Mouse (Mus musculus): Measurements from ENCODE around the gene Ice1. TPM values are rescaled to one million over a fixed set of nuclear protein-coding genes. Genes with fewer than 3 reads are reported as not detected.

Gene Ice1
- polyA plus RNA-seq, 1 experiment, result 15.4 TPM

DNA sequence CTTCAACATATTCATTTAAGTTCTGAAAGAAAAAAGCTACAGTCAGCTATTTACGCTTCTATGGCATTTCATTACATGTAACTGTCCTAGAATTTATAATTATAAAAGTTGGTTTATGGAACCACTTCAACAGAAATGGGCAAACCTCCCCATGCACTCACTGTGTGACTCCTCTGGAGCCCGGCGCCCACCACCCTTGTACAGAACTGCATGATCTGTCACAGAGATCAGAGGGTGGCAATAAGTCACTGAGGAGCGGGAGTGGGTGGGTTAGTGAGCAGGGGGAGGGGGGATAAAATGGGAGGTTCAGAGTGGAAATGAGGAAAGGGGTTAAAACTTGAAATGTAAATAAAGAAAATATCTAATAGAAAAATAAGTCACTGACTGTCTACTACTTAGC, 13.0 kb downstream of the Ice1 start:
- Histone ChIP-seq H3K36me3 (ENCODE audit: control insufficient read depth, insufficient read depth, low read length) (no peaks in the 10 kb centered on the region; the same call in 1 of the 2 replicates), H3K4me3 (ENCODE audit: insufficient read depth, low read depth, low read length) (no peak overlapping the region), H3K27ac (ENCODE audit: insufficient read depth, low read depth, low read length) (no peak overlapping the region), H3K4me1 (ENCODE audit: control insufficient read depth, insufficient read depth, low read length) (peaks cover 10% of the 10 kb centered on the region), H3K27me3 (replicated peaks; ENCODE audit: control insufficient read depth, insufficient read depth, low read length) (no peaks in the 10 kb centered on the region)
- 88% methylated on average over 4 of the region's 4 CpGs for WGBS
- no peak for DNase-seq
- TF ChIP-seq POLR2A (IDR thresholded peaks at IDR 0.05; ENCODE audit: low read depth, low read length), result no peak
- TF ChIP-seq CTCF (conservative IDR thresholded peaks at IDR 0.05; ENCODE audit: insufficient read depth, insufficient read length, low read depth, low read length), result no peak

DNA sequence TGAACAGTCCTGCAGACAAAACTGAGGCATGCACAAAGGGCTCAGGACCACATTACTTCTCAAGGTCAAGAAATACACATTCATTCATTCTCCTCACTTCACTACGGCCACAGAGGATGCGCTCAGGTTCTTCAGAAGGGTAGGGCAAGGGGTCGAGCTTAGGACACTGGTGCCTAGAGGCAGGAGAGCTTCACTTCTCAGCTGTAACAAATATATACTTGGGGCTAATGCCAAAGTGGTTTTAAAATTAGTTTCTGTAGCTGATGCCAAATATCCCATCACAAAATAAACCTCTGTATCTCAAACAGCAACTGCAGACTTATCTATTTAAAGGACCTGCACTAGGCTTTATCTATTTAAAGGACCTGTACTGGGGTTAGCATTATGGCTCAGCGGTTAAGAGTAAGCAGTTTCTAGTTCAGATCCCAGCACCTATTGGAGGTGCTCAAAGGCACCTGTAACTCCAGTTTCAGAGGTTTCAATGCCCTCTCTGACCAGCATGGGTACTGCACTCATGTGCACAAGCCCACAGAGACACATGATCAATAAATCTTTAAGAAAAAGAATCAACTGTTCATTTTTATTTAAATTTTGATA, 14.9 kb downstream of the Ice1 start:
- 93% methylated on average over 4 of the region's 4 CpGs for WGBS

DNA sequence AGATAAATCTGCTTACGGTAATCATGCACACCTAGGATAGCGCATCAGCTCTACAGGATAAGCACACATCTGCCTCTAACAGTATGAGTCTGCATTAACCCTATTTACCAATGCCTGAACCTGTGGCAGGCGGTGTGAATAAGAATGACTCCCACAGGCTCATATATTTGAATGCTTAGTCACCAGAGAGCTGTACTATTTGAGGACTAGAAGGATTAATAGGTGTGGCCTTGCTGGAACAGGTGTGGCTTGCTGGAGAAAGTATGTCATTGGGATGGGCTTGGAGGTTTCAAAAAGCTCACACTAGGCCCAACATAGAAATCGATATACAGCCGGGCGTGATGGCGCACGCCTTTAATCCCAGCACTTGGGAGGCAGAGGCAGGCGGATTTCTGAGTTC, 15.9 kb downstream of the Ice1 start:
- no peak for DNase-seq
- TF ChIP-seq POLR2A (IDR thresholded peaks at IDR 0.05; ENCODE audit: low read depth, low read length) (no peak), CTCF (conservative IDR thresholded peaks at IDR 0.05; ENCODE audit: insufficient read depth, insufficient read length, low read depth, low read length) (no peak)
- Histone ChIP-seq H3K4me1 (ENCODE audit: control insufficient read depth, insufficient read depth, low read length) (peaks cover 10% of the 10 kb centered on the region), H3K36me3 (ENCODE audit: control insufficient read depth, insufficient read depth, low read length) (no peaks in the 10 kb centered on the region; the same call in 1 of the 2 replicates), H3K27me3 (replicated peaks; ENCODE audit: control insufficient read depth, insufficient read depth, low read length) (no peaks in the 10 kb centered on the region), H3K27ac (ENCODE audit: insufficient read depth, low read depth, low read length) (no peak overlapping the region), H3K4me3 (ENCODE audit: insufficient read depth, low read depth, low read length) (no peak overlapping the region)
- WGBS, result 95% methylated on average over 9 of the region's 9 CpGs

More for the DNA sequence above, 14.9 kb downstream of the Ice1 start:
- no peaks in the 10 kb centered on the region for H3K27me3 ChIP-seq (replicated peaks; ENCODE audit: control insufficient read depth, insufficient read depth, low read length)
- no peak for TF ChIP-seq POLR2A (IDR thresholded peaks at IDR 0.05; ENCODE audit: low read depth, low read length)
- no peak for TF ChIP-seq CTCF (conservative IDR thresholded peaks at IDR 0.05; ENCODE audit: insufficient read depth, insufficient read length, low read depth, low read length)
- no peak overlapping the region for H3K27ac ChIP-seq (ENCODE audit: insufficient read depth, low read depth, low read length)
- peaks cover 10% of the 10 kb centered on the region for H3K4me1 ChIP-seq (ENCODE audit: control insufficient read depth, insufficient read depth, low read length)
- no peaks in the 10 kb centered on the region; the same call in 1 of the 2 replicates for H3K36me3 ChIP-seq (ENCODE audit: control insufficient read depth, insufficient read depth, low read length)
- no peak overlapping the region for H3K4me3 ChIP-seq (ENCODE audit: insufficient read depth, low read depth, low read length)
- no peak for DNase-seq

DNA sequence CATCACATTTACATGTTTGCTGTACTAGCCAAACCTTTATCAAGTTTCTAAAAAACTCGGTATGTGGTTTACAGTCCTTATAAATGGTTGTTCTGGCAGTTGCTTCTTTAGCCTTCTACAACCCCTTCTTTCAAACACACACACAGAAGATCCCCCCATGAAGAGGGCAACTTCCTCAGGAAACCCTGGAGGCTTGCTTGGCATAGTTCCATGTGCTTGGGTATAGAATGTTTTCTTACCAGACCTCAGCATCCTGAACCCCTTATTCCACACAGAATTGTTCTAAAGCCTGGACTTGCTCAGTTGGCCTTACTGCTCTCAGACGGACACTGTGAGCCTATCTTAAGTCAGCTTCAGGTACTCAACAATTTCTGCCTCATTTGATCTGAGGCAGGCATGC, 24.6 kb downstream of the Ice1 start:
- DNase-seq, result no peak
- Histone ChIP-seq H3K27ac (ENCODE audit: insufficient read depth, low read depth, low read length) (no peak overlapping the region), H3K4me3 (ENCODE audit: insufficient read depth, low read depth, low read length) (no peak overlapping the region), H3K4me1 (ENCODE audit: control insufficient read depth, insufficient read depth, low read length) (peaks cover 4% of the 10 kb centered on the region; the same call in 1 of the 2 replicates), H3K36me3 (ENCODE audit: control insufficient read depth, insufficient read depth, low read length) (peaks cover 3% of the 10 kb centered on the region; the same call in 1 of the 2 replicates), H3K27me3 (replicated peaks; ENCODE audit: control insufficient read depth, insufficient read depth, low read length) (no peaks in the 10 kb centered on the region)
- TF ChIP-seq CTCF (conservative IDR thresholded peaks at IDR 0.05; ENCODE audit: insufficient read depth, insufficient read length, low read depth, low read length) (no peak), POLR2A (IDR thresholded peaks at IDR 0.05; ENCODE audit: low read depth, low read length) (no peak)
- WGBS, result 72% methylated on average over 2 of the region's 2 CpGs

DNA sequence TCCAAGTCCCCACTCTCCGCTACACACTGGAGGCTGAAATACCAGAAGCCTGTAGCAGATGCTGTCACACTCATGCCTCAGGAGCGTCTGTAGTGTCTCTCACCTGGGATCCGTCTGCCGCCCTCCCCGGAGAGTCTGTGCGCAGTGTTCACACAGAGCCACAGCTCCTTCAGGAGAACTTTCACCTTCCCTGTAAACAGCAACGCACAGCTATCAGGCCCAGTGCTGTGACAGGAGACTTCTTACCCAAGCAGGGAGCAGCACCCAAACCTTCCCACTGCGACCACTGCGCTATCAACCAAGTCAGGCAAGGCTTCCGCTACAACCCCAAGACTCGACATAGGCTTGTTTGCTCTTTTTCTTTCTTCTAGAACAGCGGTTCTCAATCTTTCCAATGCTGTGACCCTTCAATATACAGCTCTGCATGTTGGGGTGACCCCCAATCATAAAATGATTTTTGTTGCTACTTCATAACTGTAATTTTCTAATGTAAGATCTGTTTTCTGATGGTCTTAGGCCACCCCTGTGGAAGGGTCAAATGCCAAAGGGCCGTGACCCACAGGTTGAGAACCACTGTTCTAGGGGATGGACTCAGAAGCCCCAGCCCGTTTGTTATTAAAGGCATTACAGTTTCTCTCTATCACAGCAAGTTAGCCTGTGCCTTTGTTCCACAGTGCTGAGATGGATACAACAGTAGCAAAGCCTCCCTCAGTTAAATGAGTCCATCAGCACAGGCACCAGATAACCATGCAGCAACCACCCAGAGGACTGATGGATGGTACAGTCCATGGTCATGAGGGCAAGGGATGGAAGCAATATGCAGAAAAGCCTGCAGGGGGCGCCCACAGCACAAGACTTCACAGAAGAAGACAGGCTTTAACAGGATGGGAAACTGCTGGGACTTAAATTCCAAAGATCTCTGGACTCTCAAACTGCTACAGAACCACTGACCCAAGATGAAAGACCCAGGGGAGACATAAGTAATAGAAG, 26.7 kb downstream of the Ice1 start:
- TF ChIP-seq POLR2A (IDR thresholded peaks at IDR 0.05; ENCODE audit: low read depth, low read length), result no peak
- TF ChIP-seq CTCF (conservative IDR thresholded peaks at IDR 0.05; ENCODE audit: insufficient read depth, insufficient read length, low read depth, low read length), result peak; percentile 77
- H3K27ac ChIP-seq (ENCODE audit: insufficient read depth, low read depth, low read length), result no peak overlapping the region

DNA sequence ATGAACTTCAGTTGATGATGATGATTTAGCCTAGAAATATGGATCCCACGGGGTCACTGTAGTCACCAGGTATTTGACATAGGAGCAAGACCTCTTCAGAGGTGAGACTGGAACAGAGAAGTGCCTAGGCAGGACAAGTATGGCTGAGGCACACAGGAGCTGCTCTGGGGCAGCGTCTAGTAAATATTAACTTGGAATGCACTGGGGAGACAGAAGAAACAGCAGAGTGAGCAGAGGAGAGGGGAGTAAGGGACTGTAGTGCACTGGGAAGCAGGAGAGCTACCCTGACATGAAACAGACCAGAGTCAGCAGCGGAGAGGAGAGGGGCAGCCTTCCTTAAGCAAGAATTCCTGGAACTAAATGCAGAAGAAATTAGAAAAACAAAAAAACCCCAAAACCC, 27.8 kb downstream of the Ice1 start:
- Histone ChIP-seq H3K4me1 (ENCODE audit: control insufficient read depth, insufficient read depth, low read length) (peaks cover 4% of the 10 kb centered on the region; the same call in 1 of the 2 replicates), H3K36me3 (ENCODE audit: control insufficient read depth, insufficient read depth, low read length) (peaks cover 2% of the 10 kb centered on the region; the same call in 1 of the 2 replicates), H3K27me3 (replicated peaks; ENCODE audit: control insufficient read depth, insufficient read depth, low read length) (no peaks in the 10 kb centered on the region), H3K27ac (ENCODE audit: insufficient read depth, low read depth, low read length) (no peak overlapping the region), H3K4me3 (ENCODE audit: insufficient read depth, low read depth, low read length) (no peak overlapping the region)
- DNase-seq, result peak; percentile 58
- 55% methylated on average over 3 of the region's 3 CpGs for WGBS
- TF ChIP-seq POLR2A (IDR thresholded peaks at IDR 0.05; ENCODE audit: low read depth, low read length) (no peak), CTCF (conservative IDR thresholded peaks at IDR 0.05; ENCODE audit: insufficient read depth, insufficient read length, low read depth, low read length) (no peak)

More for the DNA sequence above, 26.7 kb downstream of the Ice1 start:
- Histone ChIP-seq H3K4me3 (ENCODE audit: insufficient read depth, low read depth, low read length) (no peak overlapping the region), H3K36me3 (ENCODE audit: control insufficient read depth, insufficient read depth, low read length) (peaks cover 3% of the 10 kb centered on the region; the same call in 1 of the 2 replicates), H3K4me1 (ENCODE audit: control insufficient read depth, insufficient read depth, low read length) (peaks cover 4% of the 10 kb centered on the region; the same call in 1 of the 2 replicates), H3K27me3 (replicated peaks; ENCODE audit: control insufficient read depth, insufficient read depth, low read length) (no peaks in the 10 kb centered on the region)
- DNase-seq, result peak; percentile 77
- 85% methylated on average over 15 of the region's 15 CpGs for WGBS

DNA sequence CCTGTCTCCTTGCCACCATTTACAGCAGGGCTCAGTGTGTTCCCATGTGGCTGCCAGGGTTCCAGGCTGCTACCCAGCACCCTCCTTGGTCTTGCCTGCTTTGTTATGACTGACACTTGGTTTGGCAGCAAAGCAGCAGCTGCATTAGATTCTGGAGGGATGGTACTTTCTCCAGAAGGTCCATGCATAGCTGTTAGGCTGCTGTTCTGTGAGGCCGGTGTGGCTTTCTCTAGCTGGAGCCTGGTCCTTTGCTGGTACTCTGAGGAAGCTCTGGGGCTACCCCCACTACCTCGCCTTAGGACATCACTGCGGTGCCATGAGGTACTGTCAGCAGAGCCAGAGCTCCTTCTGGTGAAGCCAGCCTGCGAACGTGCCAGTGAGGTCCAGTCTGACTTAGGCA, 32.1 kb downstream of the Ice1 start:
- DNase-seq, result no peak
- no peak overlapping the region for H3K4me3 ChIP-seq (ENCODE audit: insufficient read depth, low read depth, low read length)
- WGBS, result 96% methylated on average over 5 of the region's 5 CpGs
- peaks cover 5% of the 10 kb centered on the region; the same call in 1 of the 2 replicates for H3K36me3 ChIP-seq (ENCODE audit: control insufficient read depth, insufficient read depth, low read length)
- H3K27me3 ChIP-seq (replicated peaks; ENCODE audit: control insufficient read depth, insufficient read depth, low read length), result no peaks in the 10 kb centered on the region
- peaks cover 6% of the 10 kb centered on the region; the same call in 1 of the 2 replicates for H3K4me1 ChIP-seq (ENCODE audit: control insufficient read depth, insufficient read depth, low read length)
- no peak for TF ChIP-seq POLR2A (IDR thresholded peaks at IDR 0.05; ENCODE audit: low read depth, low read length)
- TF ChIP-seq CTCF (conservative IDR thresholded peaks at IDR 0.05; ENCODE audit: insufficient read depth, insufficient read length, low read depth, low read length), result no peak
- H3K27ac ChIP-seq (ENCODE audit: insufficient read depth, low read depth, low read length), result no peak overlapping the region
